Mouse (Mus musculus) limb, embryonic 12.5 days (tissue): Measurements from ENCODE around the gene Prkcz. TPM values are rescaled to one million over a fixed set of nuclear protein-coding genes. Genes with fewer than 3 reads are reported as not detected.

Experiments
- ATAC-seq: fragments of 200-750 bp; cut with Nextera tagmentation; 2 replicates; pipeline ENCODE4 v1.8.0; 2017; ENCODE audit warnings: low read depth, moderate TSS enrichment; ENCODE audit not compliant: insufficient number of reproducible peaks, insufficient read depth, low FRiP score, low TSS enrichment
- H3K27ac ChIP-seq: fragments of 300-500 bp; sonication (generic); 2 replicates; pipeline ENCODE4 v1.5.1; 2016; ENCODE audit warnings: mild to moderate bottlenecking, moderate library complexity
- H3K27me3 ChIP-seq: fragments of 300-500 bp; sonication (generic); 2 replicates; pipeline ENCODE4 v1.6.1; 2016; ENCODE audit warnings: mild to moderate bottlenecking, moderate library complexity
- H3K36me3 ChIP-seq: fragments of 300-500 bp; sonication (generic); 2 replicates; pipeline ENCODE4 v1.6.1; 2016; ENCODE audit warnings: mild to moderate bottlenecking, moderate library complexity
- H3K4me1 ChIP-seq: fragments of 300-500 bp; sonication (generic); replicated peaks from 2 replicates; pipeline ENCODE4 v1.6.1; 2016
- H3K4me2 ChIP-seq: fragments of 300-500 bp; sonication (generic); 2 replicates; pipeline ENCODE4 v1.6.1; 2016; ENCODE audit warnings: mild to moderate bottlenecking, moderate library complexity
- H3K4me3 ChIP-seq: fragments of 300-500 bp; sonication (generic); replicated peaks from 2 replicates; pipeline ENCODE4 v1.5.1; 2016; ENCODE audit warnings: mild to moderate bottlenecking
- H3K9ac ChIP-seq: fragments of 300-500 bp; sonication (generic); replicated peaks from 2 replicates; pipeline ENCODE4 v1.6.1; 2016; ENCODE audit warnings: mild to moderate bottlenecking, moderate library complexity
- H3K9me3 ChIP-seq: fragments of 300-500 bp; sonication (generic); 2 replicates; pipeline ENCODE4 v1.6.1; 2016; ENCODE audit warnings: mild to moderate bottlenecking, moderate library complexity
- WGBS: fragments of 180-500 bp; shearing (Covaris S2); methylation state at CpG from one replicate; pipeline ENCODE4 v1.1.7; 2016; 5-methylcytosine and 5-hydroxymethylcytosine counted together
- polyA plus RNA-seq: library from polyadenylated mRNA; unstranded; fragments of >200 nt; fragmentation: Nextera tagmentation; extraction: Ambion mirVana; gene quantifications from 2 replicates; pipeline ENCODE4 v1.2.1, GENCODE M21; 2016

The Prkcz gene
- polyA plus RNA-seq, 1 experiment from 2014 or later = 7.9 TPM

GRCm38 (mm10) chr4:155239494-155239893 lies 121.7 kb downstream of the Prkcz start:
- Histone ChIP-seq H3K4me1 (peaks cover 39% of the 10 kb centered on the region), H3K9me3 (no peaks in the 10 kb centered on the region), H3K9ac (no peak overlapping the region), H3K4me3 (no peak overlapping the region), H3K36me3 (no peaks in the 10 kb centered on the region), H3K27me3 (no peaks in the 10 kb centered on the region), H3K4me2 (no peak overlapping the region), H3K27ac (no peak overlapping the region)
- ATAC-seq = no peak
- WGBS = 63% methylated on average over 6 of the region's 6 CpGs

- ATAC-seq = no peak
- Histone ChIP-seq H3K36me3 (no peaks in the 10 kb centered on the region), H3K9ac (no peak overlapping the region), H3K4me2 (no peak overlapping the region), H3K4me3 (no peak overlapping the region), H3K4me1 (peaks cover 51% of the 10 kb centered on the region), H3K27ac (no peak overlapping the region), H3K27me3 (no peaks in the 10 kb centered on the region), H3K9me3 (no peaks in the 10 kb centered on the region)
- WGBS = 78% methylated on average over 5 of the region's 5 CpGs
Measured at GRCm38 (mm10) chr4:155238276-155238675, 122.9 kb downstream of the Prkcz start.

GRCm38 (mm10) chr4:155236737-155237385 lies 124.3 kb downstream of the Prkcz start:
- Histone ChIP-seq H3K4me3 (no peak overlapping the region), H3K9me3 (no peaks in the 10 kb centered on the region), H3K36me3 (no peaks in the 10 kb centered on the region), H3K27ac (peak overlapping the region; percentile 99), H3K9ac (no peak overlapping the region), H3K27me3 (no peaks in the 10 kb centered on the region), H3K4me1 (peaks cover 61% of the 10 kb centered on the region), H3K4me2 (no peak overlapping the region)
- 79% methylated on average over 12 of the region's 12 CpGs for WGBS
- ATAC-seq = no peak

- peaks cover 69% of the 10 kb centered on the region for H3K4me1 ChIP-seq
- H3K4me3 ChIP-seq = peak overlapping the region; percentile 15; the same call in 1 of the 2 replicates
- no peaks in the 10 kb centered on the region for H3K27me3 ChIP-seq
- H3K9ac ChIP-seq = peak overlapping the region; percentile 55
- H3K36me3 ChIP-seq = no peaks in the 10 kb centered on the region
- 18% methylated on average over 18 of the region's 18 CpGs for WGBS
- H3K27ac ChIP-seq = peak overlapping the region; percentile 99
- peak overlapping the region; percentile 46 for H3K4me2 ChIP-seq
- ATAC-seq = peak; percentile 54; the same call in 1 of the 2 replicates
- H3K9me3 ChIP-seq = no peaks in the 10 kb centered on the region
Measured at GRCm38 (mm10) chr4:155235311-155236119, 125.6 kb downstream of the Prkcz start.

DNA sequence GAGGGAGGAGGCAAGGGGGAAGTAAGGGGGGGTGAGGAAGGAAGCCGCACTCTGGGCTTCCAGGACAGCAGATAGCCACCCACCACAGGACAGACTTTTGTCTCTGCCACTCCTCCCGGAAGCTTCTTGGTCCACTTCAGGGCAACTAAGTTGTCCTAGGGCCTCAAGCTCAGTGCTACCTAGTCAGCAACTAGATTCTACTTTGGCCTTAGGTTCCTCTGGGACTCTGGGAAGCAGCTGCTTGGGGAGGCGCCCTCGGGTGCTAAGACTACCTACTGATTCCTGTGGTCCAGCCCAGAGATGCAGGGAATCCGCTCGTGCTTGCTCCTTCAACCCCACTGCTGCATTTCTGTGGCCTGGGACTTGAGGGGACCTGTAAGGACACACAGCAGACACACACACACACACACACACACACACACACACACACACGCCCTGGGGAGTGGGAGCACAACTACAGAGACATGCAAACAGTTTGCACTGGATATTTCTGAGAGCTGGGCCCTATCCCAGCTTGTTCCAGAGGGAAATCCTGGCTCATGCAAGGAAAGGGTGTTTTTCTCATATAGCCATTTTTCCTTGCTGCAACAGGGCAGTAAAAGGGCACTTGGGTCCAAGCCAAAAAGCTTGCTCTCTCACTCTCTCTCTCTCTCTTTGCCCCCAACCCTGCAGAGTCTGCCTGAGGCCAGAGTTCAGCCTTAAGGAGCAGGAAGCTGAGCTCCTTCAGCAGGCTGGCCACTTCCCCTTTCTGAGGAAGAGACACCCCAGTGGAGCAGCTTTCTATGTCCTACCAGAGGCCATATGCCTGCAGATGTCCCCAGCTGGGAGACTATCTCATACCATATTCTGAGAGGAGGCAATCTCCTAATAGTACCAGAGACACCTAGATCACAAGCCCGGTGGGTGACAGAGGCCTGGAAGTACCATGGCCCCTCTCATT lies 126.5 kb downstream of the Prkcz start:
- H3K9me3 ChIP-seq = no peaks in the 10 kb centered on the region
- peak overlapping the region; percentile 15 for H3K4me3 ChIP-seq
- no peaks in the 10 kb centered on the region for H3K27me3 ChIP-seq
- H3K36me3 ChIP-seq = no peaks in the 10 kb centered on the region
- peaks cover 69% of the 10 kb centered on the region for H3K4me1 ChIP-seq
- 61% methylated on average over 8 of the region's 8 CpGs for WGBS
- H3K4me2 ChIP-seq = peak overlapping the region; percentile 46
- peak overlapping the region; percentile 99 for H3K27ac ChIP-seq
- H3K9ac ChIP-seq = peak overlapping the region; percentile 40; the same call in 1 of the 2 replicates
- peak; percentile 12; the same call in 1 of the 2 replicates for ATAC-seq

DNA sequence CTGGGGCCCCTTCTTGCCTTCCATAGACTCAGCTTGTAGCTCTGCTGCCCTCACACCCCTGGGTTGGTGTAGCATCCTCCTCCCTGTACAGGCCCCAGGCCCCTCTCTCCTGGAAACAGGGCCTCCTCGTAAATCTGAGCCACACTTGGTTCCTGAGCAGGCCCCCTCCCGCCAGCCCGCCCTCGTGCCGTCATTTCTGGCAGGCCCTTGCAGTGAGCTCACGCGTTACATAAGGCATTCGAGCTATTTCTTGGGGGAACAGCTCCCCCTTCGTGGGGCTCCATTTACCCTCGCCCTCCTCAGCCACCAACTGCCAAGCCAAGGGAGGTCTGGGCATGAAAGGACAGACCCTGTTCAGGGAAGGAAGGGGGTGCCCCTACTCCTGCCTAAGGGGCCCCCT lies 127.3 kb downstream of the Prkcz start:
- H3K4me3 ChIP-seq = 0 out of 2 replicates have a peak overlapping the region, but pooled peaks have one; percentile 0
- no peaks in the 10 kb centered on the region for H3K27me3 ChIP-seq
- H3K36me3 ChIP-seq = no peaks in the 10 kb centered on the region
- peak overlapping the region; percentile 46 for H3K4me2 ChIP-seq
- H3K4me1 ChIP-seq = peaks cover 69% of the 10 kb centered on the region
- H3K9ac ChIP-seq = no peak overlapping the region; the same call in 1 of the 2 replicates
- 2% methylated on average over 10 of the region's 10 CpGs for WGBS
- ATAC-seq = peak; percentile 87
- no peaks in the 10 kb centered on the region for H3K9me3 ChIP-seq
- H3K27ac ChIP-seq = peak overlapping the region; percentile 99

DNA sequence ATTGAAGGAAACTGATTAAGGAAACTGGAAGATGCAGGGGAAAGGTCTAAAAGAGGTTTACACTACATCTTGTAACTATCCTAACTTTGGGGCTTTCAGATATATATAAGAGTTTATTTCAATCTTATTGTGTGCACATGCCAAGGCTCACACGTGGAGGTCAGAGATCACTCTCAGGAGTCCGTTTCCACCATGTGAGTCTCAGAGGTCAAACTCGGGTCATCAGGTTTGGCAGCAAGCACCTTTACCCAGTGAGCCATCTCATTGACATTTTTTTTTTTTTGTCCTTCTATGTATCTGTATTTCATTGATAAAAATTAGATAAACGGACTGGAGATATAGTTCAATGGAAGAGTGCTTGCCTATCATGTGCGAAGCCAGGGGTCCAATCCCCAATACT lies 132.7 kb downstream of the Prkcz start:
- Histone ChIP-seq H3K9ac (no peak overlapping the region), H3K4me1 (peaks cover 26% of the 10 kb centered on the region), H3K9me3 (no peaks in the 10 kb centered on the region), H3K4me2 (no peak overlapping the region), H3K4me3 (no peak overlapping the region), H3K36me3 (no peaks in the 10 kb centered on the region), H3K27me3 (no peaks in the 10 kb centered on the region), H3K27ac (no peak overlapping the region)
- 72% methylated on average over 5 of the region's 5 CpGs for WGBS
- ATAC-seq = no peak

- Histone ChIP-seq H3K36me3 (no peaks in the 10 kb centered on the region), H3K4me3 (no peak overlapping the region), H3K9me3 (no peaks in the 10 kb centered on the region), H3K27ac (no peak overlapping the region), H3K4me1 (peaks cover 22% of the 10 kb centered on the region), H3K4me2 (no peak overlapping the region), H3K9ac (no peak overlapping the region), H3K27me3 (no peaks in the 10 kb centered on the region)
- ATAC-seq = no peak
- WGBS = 83% methylated on average over 4 of the region's 4 CpGs
Measured at GRCm38 (mm10) chr4:155227986-155228385, 133.2 kb downstream of the Prkcz start.

GRCm38 (mm10) chr4:155225918-155226317 lies 135.2 kb downstream of the Prkcz start:
- H3K27me3 ChIP-seq = no peaks in the 10 kb centered on the region
- H3K9me3 ChIP-seq = no peaks in the 10 kb centered on the region
- no peak overlapping the region for H3K4me3 ChIP-seq
- no peak for ATAC-seq
- 79% methylated on average over 5 of the region's 5 CpGs for WGBS
- H3K4me2 ChIP-seq = no peak overlapping the region
- H3K9ac ChIP-seq = no peak overlapping the region
- no peak overlapping the region for H3K27ac ChIP-seq
- H3K36me3 ChIP-seq = no peaks in the 10 kb centered on the region
- peaks cover 11% of the 10 kb centered on the region for H3K4me1 ChIP-seq

DNA sequence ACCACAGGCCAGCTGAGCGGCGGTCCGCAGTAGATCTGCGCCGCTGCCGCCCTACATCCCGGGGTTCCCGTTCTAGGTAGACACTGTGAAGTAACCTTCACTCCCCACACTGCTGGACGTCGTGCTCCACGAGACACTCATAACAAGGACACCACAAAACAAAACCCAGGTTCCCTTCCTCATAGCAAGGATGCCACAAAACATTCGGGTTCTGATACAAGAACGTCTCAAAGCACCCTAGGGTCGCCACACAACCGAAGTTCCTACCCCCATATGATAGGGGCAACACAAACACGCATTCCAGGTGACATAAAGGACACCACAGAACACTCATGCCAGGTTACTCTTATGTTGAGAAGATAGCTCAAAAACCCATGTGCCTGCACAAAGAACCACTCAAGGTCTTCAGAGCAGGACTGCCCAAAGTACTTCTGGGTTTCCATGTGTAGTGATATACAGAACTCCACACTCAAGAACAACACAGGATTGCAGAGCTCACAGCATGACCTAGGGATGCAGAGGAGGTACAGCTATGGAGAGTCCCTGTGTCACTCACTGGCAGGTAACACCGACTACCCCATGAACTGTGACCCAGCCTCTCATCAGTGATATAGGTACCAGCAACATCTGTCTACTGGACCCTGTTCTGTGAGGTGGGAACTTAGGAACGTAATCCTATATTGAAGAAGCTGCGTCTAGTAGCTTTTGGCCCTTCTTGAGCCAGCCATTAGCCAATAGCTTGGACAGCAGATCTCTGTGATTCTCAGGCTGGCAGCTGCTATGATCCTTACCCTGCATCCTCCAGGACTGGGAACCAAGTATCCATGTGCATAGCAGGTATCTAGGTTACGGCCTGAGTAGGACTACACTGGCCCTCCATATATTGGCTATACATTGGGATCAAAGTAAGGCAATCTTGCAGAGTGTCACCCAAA lies 137.3 kb downstream of the Prkcz start:
- no peaks in the 10 kb centered on the region for H3K9me3 ChIP-seq
- peak overlapping the region; percentile 72 for H3K9ac ChIP-seq
- no peak for ATAC-seq
- peak overlapping the region; percentile 96 for H3K4me3 ChIP-seq
- peaks cover 31% of the 10 kb centered on the region for H3K4me1 ChIP-seq
- peak overlapping the region; percentile 68 for H3K4me2 ChIP-seq
- H3K27ac ChIP-seq = peak overlapping the region; percentile 97
- 36% methylated on average over 20 of the region's 20 CpGs for WGBS
- no peaks in the 10 kb centered on the region for H3K27me3 ChIP-seq
- H3K36me3 ChIP-seq = no peaks in the 10 kb centered on the region; the same call in 1 of the 2 replicates
